Mouse (Mus musculus) E14TG2a.4 (cell line): ENCODE data around the gene Ak8.

Experiments used
- H3K27me3 ChIP-seq: 2 replicates; pipeline ENCODE4 v1.6.1; 2014; ENCODE audit warnings: low read length, control low read depth; ENCODE audit not compliant: insufficient read depth
- H3K36me3 ChIP-seq: 2 replicates; pipeline ENCODE4 v1.6.1; 2014; ENCODE audit warnings: low read length, control low read depth; ENCODE audit not compliant: insufficient read depth
- H3K4me1 ChIP-seq: replicated peaks from 2 replicates; pipeline ENCODE4 v1.6.1; 2014; ENCODE audit warnings: low read depth, low read length, control low read depth
- H3K4me3 ChIP-seq: replicated peaks from 2 replicates; pipeline ENCODE4 v1.5.1; 2014; ENCODE audit warnings: mild to moderate bottlenecking, low read length
- H3K9me3 ChIP-seq: 2 replicates; pipeline ENCODE4 v1.6.1; 2014; ENCODE audit warnings: low read length, control low read depth
- CTCF ChIP-seq: conservative IDR thresholded peaks from 2 replicates; pipeline ENCODE4 v1.5.1; 2014; ENCODE audit warnings: low read length
- NANOG ChIP-seq: IDR thresholded peaks from 2 replicates; pipeline ENCODE4 v1.6.1; 2014; ENCODE audit warnings: borderline replicate concordance, low read length, mixed read lengths
- POU5F1 ChIP-seq: IDR thresholded peaks from 2 replicates; pipeline ENCODE4 v1.6.1; 2014; ENCODE audit warnings: low read length, borderline replicate concordance

Gene Ak8

DNA sequence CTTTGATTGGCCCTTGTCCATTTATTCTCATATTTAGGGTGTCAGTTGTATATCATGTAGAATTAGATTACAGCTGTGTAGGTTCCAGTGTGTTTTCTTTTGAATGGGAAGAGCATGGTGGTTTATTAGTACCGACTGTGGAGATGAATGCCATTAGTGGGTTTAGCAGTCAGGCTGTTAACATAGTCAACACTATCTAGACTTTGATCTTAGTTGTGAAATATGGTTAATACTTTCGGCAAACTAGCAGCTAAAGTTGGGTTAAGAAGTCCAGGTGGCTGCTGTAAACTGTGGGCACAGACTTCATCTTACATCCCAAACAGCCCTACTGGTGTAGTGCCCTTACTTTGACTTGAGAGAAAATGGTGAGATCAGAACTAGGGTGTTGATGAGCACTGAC is 148.9 kb downstream of the Ak8 start:
- no peak overlapping the region for H3K4me3 ChIP-seq
- no peaks in the 10 kb centered on the region for H3K27me3 ChIP-seq
- H3K9me3 ChIP-seq = no peaks in the 10 kb centered on the region
- H3K4me1 ChIP-seq = no peaks in the 10 kb centered on the region
- H3K36me3 ChIP-seq = peaks cover 95% of the 10 kb centered on the region
- TF ChIP-seq CTCF (no peak), NANOG (no peak), POU5F1 (no peak)

- no peaks in the 10 kb centered on the region for H3K27me3 ChIP-seq
- TF ChIP-seq CTCF (no peak), POU5F1 (no peak), NANOG (no peak)
- H3K4me1 ChIP-seq = no peaks in the 10 kb centered on the region
- H3K36me3 ChIP-seq = peaks cover 93% of the 10 kb centered on the region
- no peak overlapping the region for H3K4me3 ChIP-seq
- no peaks in the 10 kb centered on the region for H3K9me3 ChIP-seq
Measured at GRCm38 (mm10) chr2:28852594-28852993, 152.6 kb downstream of the Ak8 start.

GRCm38 (mm10) chr2:28855773-28856172 is 155.8 kb downstream of the Ak8 start:
- H3K27me3 ChIP-seq = no peaks in the 10 kb centered on the region
- TF ChIP-seq POU5F1 = no peak
- no peak for TF ChIP-seq CTCF
- no peak for TF ChIP-seq NANOG
- no peaks in the 10 kb centered on the region for H3K4me1 ChIP-seq

DNA sequence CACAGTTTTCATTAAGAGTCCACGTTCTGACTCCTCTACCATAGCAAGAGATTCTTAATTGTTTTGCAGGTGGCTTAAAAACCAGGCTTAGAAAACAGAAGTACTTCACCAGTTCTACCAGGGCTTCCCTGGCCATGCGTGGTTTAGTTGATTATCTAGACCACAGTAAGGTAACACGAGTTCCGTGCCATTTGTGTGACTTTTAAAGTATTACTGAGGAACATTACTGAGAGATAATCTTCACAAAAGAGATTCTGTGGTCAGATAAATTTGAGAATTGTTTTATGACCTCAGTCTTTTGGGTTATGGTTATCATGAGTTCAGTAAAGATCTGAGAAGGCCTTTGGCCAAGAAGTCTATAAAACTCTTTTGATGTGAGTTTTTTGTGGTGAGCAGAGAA is 159.3 kb downstream of the Ak8 start:
- TF ChIP-seq CTCF = no peak
- TF ChIP-seq NANOG = no peak
- no peak for TF ChIP-seq POU5F1
- Histone ChIP-seq H3K4me1 (no peaks in the 10 kb centered on the region), H3K36me3 (peaks cover 99% of the 10 kb centered on the region), H3K27me3 (no peaks in the 10 kb centered on the region), H3K4me3 (no peak overlapping the region), H3K9me3 (no peaks in the 10 kb centered on the region)

More at GRCm38 (mm10) chr2:28855773-28856172, 155.8 kb downstream of the Ak8 start:
- H3K9me3 ChIP-seq = no peaks in the 10 kb centered on the region
- H3K36me3 ChIP-seq = peaks cover 94% of the 10 kb centered on the region
- H3K4me3 ChIP-seq = no peak overlapping the region

DNA sequence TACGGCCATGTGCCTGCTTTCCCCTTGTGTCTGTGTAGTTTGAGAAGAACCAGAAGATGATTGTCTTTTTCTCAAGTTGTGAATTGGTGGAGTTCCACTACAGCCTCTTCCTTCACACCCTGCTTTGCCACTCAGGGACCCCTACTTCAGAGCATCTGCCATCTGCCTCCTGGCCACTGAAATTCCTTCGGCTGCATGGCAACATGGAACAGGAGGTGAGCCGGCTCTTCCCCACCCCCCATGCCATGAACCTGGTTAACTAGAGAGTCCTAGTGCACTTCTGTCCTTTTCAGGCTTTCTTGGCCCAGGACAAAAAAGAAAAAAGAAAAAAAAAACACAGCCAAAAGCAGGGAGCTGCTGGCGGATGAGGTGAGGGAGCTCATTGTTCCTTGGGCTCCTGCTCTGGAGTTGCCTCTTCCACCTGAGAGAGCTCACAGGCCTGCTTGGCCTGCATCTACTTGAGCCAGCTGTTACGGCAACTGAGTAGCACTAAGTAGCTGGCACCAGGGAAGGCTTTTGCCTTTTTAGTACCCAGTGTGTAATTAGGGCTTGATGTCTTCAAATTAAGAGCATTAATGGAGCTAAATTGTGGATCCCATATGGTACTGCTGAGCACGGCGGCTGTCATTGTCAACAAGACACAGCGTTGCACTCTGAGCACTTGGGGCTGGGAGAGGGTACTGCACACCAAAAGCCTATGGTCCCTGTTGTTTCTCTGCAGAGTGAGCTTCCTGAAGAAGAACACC is 160.9 kb downstream of the Ak8 start:
- TF ChIP-seq CTCF = no peak
- TF ChIP-seq NANOG = no peak
- no peak for TF ChIP-seq POU5F1
- no peak overlapping the region for H3K4me3 ChIP-seq
- H3K27me3 ChIP-seq = no peaks in the 10 kb centered on the region
- peaks cover 100% of the 10 kb centered on the region for H3K36me3 ChIP-seq
- no peaks in the 10 kb centered on the region for H3K9me3 ChIP-seq
- H3K4me1 ChIP-seq = no peaks in the 10 kb centered on the region
